ENCODE assay signal across 8 mouse cellular contexts in the genomic region with DNA sequence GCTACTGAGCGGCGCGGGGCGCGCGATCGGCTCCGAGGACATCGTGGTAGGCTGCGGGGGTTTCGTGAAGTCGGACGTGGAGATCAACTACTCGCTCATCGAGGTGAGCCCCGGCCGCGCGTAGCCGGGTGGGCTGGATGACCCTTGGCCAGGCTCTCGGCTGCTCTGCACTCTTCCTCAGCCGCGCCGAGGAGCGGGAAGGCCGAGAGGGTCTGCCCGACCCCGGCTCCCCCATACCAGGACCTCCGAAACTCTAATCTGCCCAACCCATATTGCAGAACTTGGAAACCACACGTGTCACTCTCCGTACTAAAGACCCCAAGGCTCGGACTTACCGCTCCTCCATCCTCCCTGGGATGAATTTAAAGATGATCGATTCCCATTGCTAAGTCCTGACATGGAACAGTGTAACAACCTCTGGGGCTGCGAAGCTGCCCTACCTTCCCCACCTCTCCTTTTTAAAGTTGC. TPM values are rescaled to one million over a fixed set of nuclear protein-coding genes. Genes with fewer than 3 reads are reported as not detected.
DNase-seq lines count a peak whose midpoint lies in the region; ATAC-seq and TF ChIP-seq lines count a peak whose summit lies in the region.

No protein-coding gene starts in this region.

- no peak; the same call in 1 of the 2 replicates for ATAC-seq in hindbrain, embryonic 13.5 days (ENCODE audit: low FRiP score)
- ATAC-seq in midbrain, embryonic 14.5 days (ENCODE audit: low FRiP score, low TSS enrichment) = no peak; the same call in 1 of the 2 replicates

- H3K4me3 ChIP-seq in kidney, adult 2 months (ENCODE audit: insufficient read depth, low read depth, low read length) = peak overlapping the region; percentile 90
- H3K4me3 ChIP-seq in bone marrow macrophage, adult 2 months (ENCODE audit: insufficient read depth, low read length) = peak overlapping the region; percentile 90
- H3K4me3 ChIP-seq in hindbrain, embryonic 13.5 days = peak overlapping the region; percentile 89
- H3K4me3 ChIP-seq in midbrain, embryonic 14.5 days (replicated peaks; ENCODE audit: low read depth, low read length) = peak overlapping the region; percentile 89

- no peaks in the 10 kb centered on the region for H3K36me3 ChIP-seq in kidney, adult 2 months (ENCODE audit: control insufficient read depth, insufficient read depth, low read length)
- peaks cover 13% of the 10 kb centered on the region for H3K36me3 ChIP-seq in hindbrain, embryonic 13.5 days
- H3K36me3 ChIP-seq in midbrain, embryonic 14.5 days (ENCODE audit: control insufficient read depth, insufficient read depth, low read length) = peaks cover 16% of the 10 kb centered on the region

- intact Hi-C loops in left cerebral cortex, postnatal 10 days (cut with DNase I) = no loop called here

- no peak for DNase-seq in kidney, adult 2 months
- no peak for DNase-seq in kidney, adult 9 months
- DNase-seq in midbrain, embryonic 14.5 days = no peak
- no peak for DNase-seq in right cerebral cortex, postnatal 14 days
- DNase-seq in left cerebral cortex, postnatal 10 days (ENCODE audit: extremely low spot score in 1 of 2, low spot score in 2 of 2) = no peak
- DNase-seq in urinary bladder, postnatal 4 days (ENCODE audit: low spot score in 2 of 2) = no peak

- H3K4me2 ChIP-seq in hindbrain, embryonic 13.5 days = peak overlapping the region; percentile 91
- peak overlapping the region; percentile 76 for H3K4me2 ChIP-seq in midbrain, embryonic 14.5 days (ENCODE audit: low read length)

- TF ChIP-seq POLR2A in kidney, adult 2 months (IDR thresholded peaks at IDR 0.05; ENCODE audit: low read depth, low read length) = no peak
- TF ChIP-seq POLR2A in bone marrow macrophage, adult 2 months (IDR thresholded peaks at IDR 0.05; ENCODE audit: borderline replicate concordance, low read depth, low read length) = no peak

- WGBS in kidney, adult 2 months = under 1% methylated on average over 35 of the region's 35 CpGs
- under 1% methylated on average over 35 of the region's 35 CpGs for WGBS in hindbrain, embryonic 13.5 days
- WGBS in midbrain, embryonic 14.5 days = under 1% methylated on average over 35 of the region's 35 CpGs

- no peak for TF ChIP-seq CTCF in kidney, adult 2 months (conservative IDR thresholded peaks at IDR 0.05; ENCODE audit: insufficient read depth, insufficient read length, low read depth, low read length)
- no peak for TF ChIP-seq CTCF in bone marrow macrophage, adult 2 months (IDR thresholded peaks at IDR 0.05; ENCODE audit: low read depth, low read length)

- H3K27me3 ChIP-seq in kidney, adult 2 months (replicated peaks; ENCODE audit: control insufficient read depth, insufficient read depth, low read length) = no peaks in the 10 kb centered on the region
- peaks cover 16% of the 10 kb centered on the region; the same call in 1 of the 2 replicates for H3K27me3 ChIP-seq in hindbrain, embryonic 13.5 days
- no peaks in the 10 kb centered on the region for H3K27me3 ChIP-seq in midbrain, embryonic 14.5 days (ENCODE audit: control insufficient read depth, insufficient read depth, low read length)

- no peaks in the 10 kb centered on the region for H3K9me3 ChIP-seq in hindbrain, embryonic 13.5 days
- H3K9me3 ChIP-seq in midbrain, embryonic 14.5 days (ENCODE audit: control insufficient read depth, low read length) = no peaks in the 10 kb centered on the region

- H3K27ac ChIP-seq in kidney, adult 2 months (ENCODE audit: insufficient read depth, low read depth, low read length) = no peak overlapping the region
- no peak overlapping the region for H3K27ac ChIP-seq in bone marrow macrophage, adult 2 months (ENCODE audit: insufficient read depth, low read depth, low read length)
- H3K27ac ChIP-seq in hindbrain, embryonic 13.5 days = peak overlapping the region; percentile 70; the same call in 1 of the 2 replicates
- H3K27ac ChIP-seq in midbrain, embryonic 14.5 days (replicated peaks; ENCODE audit: low read depth, low read length) = 0 out of 2 replicates have a peak overlapping the region, but pooled peaks have one; percentile 32

- H3K4me1 ChIP-seq in kidney, adult 2 months (ENCODE audit: control insufficient read depth, insufficient read depth, low read length) = no peaks in the 10 kb centered on the region
- H3K4me1 ChIP-seq in bone marrow macrophage, adult 2 months (ENCODE audit: control insufficient read depth, insufficient read depth, low read length) = peaks cover 11% of the 10 kb centered on the region
- H3K4me1 ChIP-seq in hindbrain, embryonic 13.5 days (replicated peaks) = peaks cover 20% of the 10 kb centered on the region
- peaks cover 9% of the 10 kb centered on the region for H3K4me1 ChIP-seq in midbrain, embryonic 14.5 days (ENCODE audit: control insufficient read depth, insufficient read depth, low read length)

- H3K9ac ChIP-seq in hindbrain, embryonic 13.5 days = peak overlapping the region; percentile 90
- peak overlapping the region; percentile 75 for H3K9ac ChIP-seq in midbrain, embryonic 14.5 days (replicated peaks; ENCODE audit: low read length)

RNA-seq across cellular contexts. Expression of a gene that starts 0.4 kb away (rescaled TPM):
- polyA plus RNA-seq in kidney, adult 2 months (2012; rRNA removed) = 36.4 and 36.8 TPM in 2 replicates
- 15.6 and 16.8 TPM in 2 replicates for polyA plus RNA-seq in bone marrow macrophage, adult 2 months (2012; ENCODE audit: insufficient read depth, insufficient read length, missing spikeins)
- polyA plus RNA-seq in hindbrain, embryonic 13.5 days (2015; fragmentation: Nextera tagmentation; extraction: Ambion mirVana) = 37.2 and 37.7 TPM in 2 replicates
- polyA plus RNA-seq in midbrain, embryonic 14.5 days (2014; fragmentation: Nextera tagmentation; extraction: Ambion mirVana) = 28.6 and 32.6 TPM in 2 replicates
- total RNA-seq in left cerebral cortex, postnatal 10 days (2021) = 100 to 1,000 TPM; 109 to 115 TPM

RNA-seq across cellular contexts. Expression of a gene that starts 3.8 kb away (rescaled TPM):
- 13.2 and 21.1 TPM in 2 replicates for polyA plus RNA-seq in kidney, adult 2 months (2012; rRNA removed)
- not detected in 2 replicates for polyA plus RNA-seq in bone marrow macrophage, adult 2 months (2012; ENCODE audit: insufficient read depth, insufficient read length, missing spikeins)
- polyA plus RNA-seq in hindbrain, embryonic 13.5 days (2015; fragmentation: Nextera tagmentation; extraction: Ambion mirVana) = 0.23 and 0.40 TPM in 2 replicates
- 0.12 and 0.24 TPM in 2 replicates for polyA plus RNA-seq in midbrain, embryonic 14.5 days (2014; fragmentation: Nextera tagmentation; extraction: Ambion mirVana)
- 1 to 10 TPM; 3.9 to 4.4 TPM for total RNA-seq in left cerebral cortex, postnatal 10 days (2021)

Comparison
In these comparisons a context has a peak if more than half of its experiments do, and no peak if none do; other contexts are left out.
1. H3K27ac ChIP-seq: peak in hindbrain, embryonic 13.5 days (single experiment) and midbrain, embryonic 14.5 days (single experiment); none in kidney, adult 2 months (single experiment) and bone marrow macrophage, adult 2 months (single experiment).
2. RNA of a gene that starts 3.8 kb away (polyA plus RNA-seq): 13.2 to 21.1 TPM in kidney, adult 2 months; 0.12 to 0.24 TPM in midbrain, embryonic 14.5 days, 0.23 to 0.40 TPM in hindbrain, embryonic 13.5 days and not detected in bone marrow macrophage, adult 2 months; every median in the first group is over 10 times any median in the second.
3. Peak in every context shown above with its lines, with median percentiles within 50 percentile points of each other: H3K4me3 ChIP-seq.